Mouse (Mus musculus): ENCODE results near the gene Sipa1l1. TPM values are rescaled to one million over a fixed set of nuclear protein-coding genes. Genes with fewer than 3 reads are reported as not detected.
"Not testable (repeated sequence)": the region's sequence is repeated elsewhere in the genome, so short reads cannot be mapped to it uniquely, and the experiment has no call there.

The Sipa1l1 gene
- polyA plus RNA-seq, 1 experiment from 2014 or later, result 28.6 TPM

GRCm38 (mm10) chr12:82478256-82478655, 309.1 kb downstream of the Sipa1l1 start:
- WGBS, result 13% methylated on average over 8 of the region's 8 CpGs
- peak overlapping the region; percentile 38 for H3K27ac ChIP-seq (replicated peaks)
- peak; percentile 54 for DNase-seq (ENCODE audit: low spot score)
- H3K4me3 ChIP-seq, result 0 out of 2 replicates have a peak overlapping the region, but pooled peaks have one; percentile 21
- peaks cover 8% of the 10 kb centered on the region; the same call in 1 of the 2 replicates for H3K27me3 ChIP-seq (ENCODE audit: low read depth, poor library complexity, severe bottlenecking)
- peaks cover 35% of the 10 kb centered on the region for H3K4me1 ChIP-seq
- H3K36me3 ChIP-seq, result no peaks in the 10 kb centered on the region
- H3K9me3 ChIP-seq (replicated peaks), result no peaks in the 10 kb centered on the region

GRCm38 (mm10) chr12:82479393-82479792, 310.3 kb downstream of the Sipa1l1 start:
- WGBS, result 47% methylated on average over 3 of the region's 3 CpGs
- no peaks in the 10 kb centered on the region for H3K36me3 ChIP-seq
- H3K4me3 ChIP-seq, result no peak overlapping the region
- no peak overlapping the region for H3K27ac ChIP-seq (replicated peaks)
- DNase-seq (ENCODE audit: low spot score), result peak; percentile 15
- peaks cover 35% of the 10 kb centered on the region for H3K4me1 ChIP-seq
- peaks cover 8% of the 10 kb centered on the region; the same call in 1 of the 2 replicates for H3K27me3 ChIP-seq (ENCODE audit: low read depth, poor library complexity, severe bottlenecking)
- no peaks in the 10 kb centered on the region for H3K9me3 ChIP-seq (replicated peaks)

- H3K9me3 ChIP-seq (replicated peaks); H3K4me3 ChIP-seq; DNase-seq (ENCODE audit: low spot score); H3K36me3 ChIP-seq; H3K27ac ChIP-seq (replicated peaks); H3K27me3 ChIP-seq (ENCODE audit: low read depth, poor library complexity, severe bottlenecking): not testable (repeated sequence)
- WGBS, result 79% methylated on average over 5 of the region's 5 CpGs
- peaks cover 37% of the 10 kb centered on the region for H3K4me1 ChIP-seq
Observed at GRCm38 (mm10) chr12:82480425-82480824, 311.3 kb downstream of the Sipa1l1 start.

- Histone ChIP-seq H3K4me3 (no peak overlapping the region), H3K36me3 (no peaks in the 10 kb centered on the region), H3K9me3 (replicated peaks) (no peaks in the 10 kb centered on the region), H3K27ac (replicated peaks) (no peak overlapping the region), H3K4me1 (peaks cover 9% of the 10 kb centered on the region), H3K27me3 (ENCODE audit: low read depth, poor library complexity, severe bottlenecking) (no peaks in the 10 kb centered on the region)
- no peak for DNase-seq (ENCODE audit: low spot score)
- 65% methylated on average over 2 of the region's 2 CpGs for WGBS
Observed at GRCm38 (mm10) chr12:82485466-82485865, 316.3 kb downstream of the Sipa1l1 start.

- Histone ChIP-seq H3K4me1 (peaks cover 9% of the 10 kb centered on the region), H3K9me3 (replicated peaks) (no peaks in the 10 kb centered on the region), H3K27ac (replicated peaks) (no peak overlapping the region), H3K27me3 (ENCODE audit: low read depth, poor library complexity, severe bottlenecking) (no peaks in the 10 kb centered on the region), H3K36me3 (no peaks in the 10 kb centered on the region), H3K4me3 (no peak overlapping the region)
- DNase-seq (ENCODE audit: low spot score), result no peak
- WGBS, result 51% methylated on average over 6 of the region's 6 CpGs
Observed at GRCm38 (mm10) chr12:82486829-82487560, 317.9 kb downstream of the Sipa1l1 start.

- WGBS, result 54% methylated on average over 4 of the region's 4 CpGs
- Histone ChIP-seq H3K9me3 (replicated peaks) (no peaks in the 10 kb centered on the region), H3K36me3 (no peaks in the 10 kb centered on the region), H3K4me1 (peaks cover 9% of the 10 kb centered on the region), H3K4me3 (no peak overlapping the region), H3K27me3 (ENCODE audit: low read depth, poor library complexity, severe bottlenecking) (no peaks in the 10 kb centered on the region), H3K27ac (replicated peaks) (no peak overlapping the region)
- no peak for DNase-seq (ENCODE audit: low spot score)
Observed at GRCm38 (mm10) chr12:82489093-82489492, 320.0 kb downstream of the Sipa1l1 start.

GRCm38 (mm10) chr12:82489621-82490020, 320.5 kb downstream of the Sipa1l1 start:
- WGBS, result 80% methylated on average over 7 of the region's 7 CpGs
- Histone ChIP-seq H3K4me3 (no peak overlapping the region), H3K4me1 (peaks cover 9% of the 10 kb centered on the region)

GRCm38 (mm10) chr12:82492456-82492855, 323.3 kb downstream of the Sipa1l1 start:
- Histone ChIP-seq H3K27ac (replicated peaks) (no peak overlapping the region), H3K9me3 (replicated peaks) (no peaks in the 10 kb centered on the region), H3K27me3 (ENCODE audit: low read depth, poor library complexity, severe bottlenecking) (no peaks in the 10 kb centered on the region), H3K4me3 (no peak overlapping the region), H3K4me1 (no peaks in the 10 kb centered on the region), H3K36me3 (no peaks in the 10 kb centered on the region)
- WGBS, result 89% methylated on average over 9 of the region's 9 CpGs
- no peak for DNase-seq (ENCODE audit: low spot score)

More at GRCm38 (mm10) chr12:82489621-82490020, 320.5 kb downstream of the Sipa1l1 start:
- no peaks in the 10 kb centered on the region for H3K36me3 ChIP-seq
- no peak overlapping the region for H3K27ac ChIP-seq (replicated peaks)
- H3K27me3 ChIP-seq (ENCODE audit: low read depth, poor library complexity, severe bottlenecking), result no peaks in the 10 kb centered on the region
- no peak for DNase-seq (ENCODE audit: low spot score)
- no peaks in the 10 kb centered on the region for H3K9me3 ChIP-seq (replicated peaks)

- 30% methylated on average over 1 of the region's 1 CpGs for WGBS
- H3K4me1 ChIP-seq; DNase-seq (ENCODE audit: low spot score); H3K9me3 ChIP-seq (replicated peaks); H3K36me3 ChIP-seq; H3K27me3 ChIP-seq (ENCODE audit: low read depth, poor library complexity, severe bottlenecking); H3K4me3 ChIP-seq; H3K27ac ChIP-seq (replicated peaks): not testable (repeated sequence)
Observed at GRCm38 (mm10) chr12:82493260-82493659, 324.1 kb downstream of the Sipa1l1 start.

GRCm38 (mm10) chr12:82495936-82496335, 326.8 kb downstream of the Sipa1l1 start:
- peaks cover 8% of the 10 kb centered on the region for H3K4me1 ChIP-seq
- no peaks in the 10 kb centered on the region for H3K36me3 ChIP-seq
- H3K27ac ChIP-seq (replicated peaks), result no peak overlapping the region
- 84% methylated on average over 4 of the region's 4 CpGs for WGBS
- no peaks in the 10 kb centered on the region for H3K9me3 ChIP-seq (replicated peaks)
- no peak overlapping the region for H3K4me3 ChIP-seq
- no peaks in the 10 kb centered on the region for H3K27me3 ChIP-seq (ENCODE audit: low read depth, poor library complexity, severe bottlenecking)
- DNase-seq (ENCODE audit: low spot score), result no peak

GRCm38 (mm10) chr12:82497866-82498631, 328.9 kb downstream of the Sipa1l1 start:
- DNase-seq (ENCODE audit: low spot score), result peak; percentile 62
- Histone ChIP-seq H3K9me3 (replicated peaks) (no peaks in the 10 kb centered on the region), H3K27me3 (ENCODE audit: low read depth, poor library complexity, severe bottlenecking) (no peaks in the 10 kb centered on the region), H3K36me3 (no peaks in the 10 kb centered on the region), H3K4me1 (peaks cover 8% of the 10 kb centered on the region), H3K27ac (replicated peaks) (peak overlapping the region; percentile 77), H3K4me3 (peak overlapping the region; percentile 44)
- 29% methylated on average over 11 of the region's 11 CpGs for WGBS

GRCm38 (mm10) chr12:82498701-82499100, 329.6 kb downstream of the Sipa1l1 start:
- H3K27ac ChIP-seq (replicated peaks), result 0 out of 2 replicates have a peak overlapping the region, but pooled peaks have one; percentile 77
- no peak overlapping the region for H3K4me3 ChIP-seq
- H3K9me3 ChIP-seq (replicated peaks), result no peaks in the 10 kb centered on the region
- 87% methylated on average over 4 of the region's 4 CpGs for WGBS
- no peaks in the 10 kb centered on the region for H3K36me3 ChIP-seq
- H3K27me3 ChIP-seq (ENCODE audit: low read depth, poor library complexity, severe bottlenecking), result no peaks in the 10 kb centered on the region
- H3K4me1 ChIP-seq, result peaks cover 8% of the 10 kb centered on the region
- no peak for DNase-seq (ENCODE audit: low spot score)

- 89% methylated on average over 5 of the region's 5 CpGs for WGBS
- H3K4me3 ChIP-seq, result no peak overlapping the region
- H3K36me3 ChIP-seq, result no peaks in the 10 kb centered on the region
- peaks cover 8% of the 10 kb centered on the region for H3K4me1 ChIP-seq
- no peak overlapping the region for H3K27ac ChIP-seq (replicated peaks)
- H3K9me3 ChIP-seq (replicated peaks), result no peaks in the 10 kb centered on the region
- DNase-seq (ENCODE audit: low spot score), result no peak
- no peaks in the 10 kb centered on the region for H3K27me3 ChIP-seq (ENCODE audit: low read depth, poor library complexity, severe bottlenecking)
Observed at GRCm38 (mm10) chr12:82499731-82500130, 330.6 kb downstream of the Sipa1l1 start.

Measured in midbrain, embryonic 10.5 days (tissue).